Mouse (Mus musculus) mouse embryonic stem cell (cell line): ENCODE data around the gene Ptpn14.

Experiments
- in situ Hi-C, 2 experiments: fragments of 300-500 bp; cut with MboI; formaldehyde crosslinking; loops; 1 replicate in 1 of 2; 3 replicates in 1 of 2; pipeline ENCODE4 v1.14.3; 2019 to 2020; ENCODE audit warnings: low sequenced_read_pairs in 2 of 2, low pct_unique_long_range_greater_than_20kb in 1 of 2, mixed read lengths in 1 of 2; ENCODE audit not compliant: unreplicated experiment in 1 of 2

The Ptpn14 gene

DNA sequence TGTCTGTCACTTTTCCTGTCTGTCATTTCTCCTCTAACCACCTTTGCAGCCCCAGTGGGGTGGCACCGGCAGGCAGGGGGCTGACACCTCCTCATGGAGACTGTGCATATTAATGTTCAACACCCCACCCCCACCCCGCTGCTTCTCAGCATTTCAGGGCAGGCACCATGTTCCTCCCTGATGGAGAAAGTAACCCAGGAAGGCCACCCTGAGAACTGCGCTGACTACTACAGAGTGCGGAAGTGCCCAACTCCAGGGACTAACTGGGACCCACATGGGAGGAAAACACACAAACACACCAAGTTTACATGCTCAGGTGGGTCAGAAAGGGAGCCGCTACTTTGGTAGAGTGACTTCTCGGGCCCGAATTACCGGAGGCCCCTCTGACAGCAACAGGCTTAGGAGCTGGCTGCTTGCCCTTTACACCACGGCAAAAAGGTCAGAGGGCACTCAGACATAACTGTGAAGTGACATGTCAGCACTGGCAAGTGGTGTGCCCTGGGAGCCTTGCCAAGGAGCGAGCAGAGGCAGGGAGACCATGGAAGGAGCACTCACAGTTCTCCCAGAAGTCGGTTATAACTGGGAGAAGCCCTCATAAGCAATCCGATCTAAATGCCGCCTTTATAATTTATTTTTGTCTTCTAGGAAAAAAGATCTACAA lies 182.7 kb downstream of the Ptpn14 start:
- in situ Hi-C loops = no loop called here

GRCm38 (mm10) chr1:189913093-189913760 lies 185.2 kb downstream of the Ptpn14 start:
- in situ Hi-C loops = no loop called here

DNA sequence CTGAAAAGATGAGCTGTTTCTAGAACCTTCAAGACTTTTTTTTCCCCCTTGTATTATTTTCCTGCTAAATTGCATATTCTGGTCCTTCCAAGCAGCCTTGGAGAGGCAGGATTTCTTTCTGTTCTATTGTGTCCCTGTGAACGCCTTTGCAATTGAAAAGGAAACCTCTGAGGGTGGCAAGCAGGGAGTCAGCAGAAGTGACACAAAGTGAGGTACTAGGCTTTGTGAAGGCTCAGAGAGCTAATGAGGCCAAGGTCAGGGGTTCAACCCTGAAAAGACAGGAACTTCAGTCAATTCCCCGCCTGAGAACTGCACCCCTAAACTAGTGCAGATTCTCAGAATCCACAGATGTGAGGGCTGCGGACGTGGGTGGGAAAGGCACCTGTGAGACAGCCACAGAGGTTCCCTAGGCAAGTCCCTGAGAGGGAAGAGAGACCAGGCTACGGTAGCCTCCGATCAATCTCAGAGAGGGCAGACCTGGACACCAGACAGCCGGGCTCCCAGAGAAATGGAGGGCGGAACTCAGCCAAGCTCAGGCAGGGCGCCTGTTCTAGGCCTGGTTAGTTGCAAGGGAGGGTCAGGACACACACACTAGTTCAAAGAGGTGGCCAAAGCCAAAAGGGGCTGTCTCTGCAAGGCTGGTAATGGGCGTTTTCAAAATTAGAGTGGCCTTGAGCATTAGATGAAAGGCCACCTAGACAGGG lies 188.5 kb downstream of the Ptpn14 start:
- in situ Hi-C loops = no loop called here

GRCm38 (mm10) chr1:189917126-189917500 lies 189.0 kb downstream of the Ptpn14 start:
- in situ Hi-C loops = no loop called here

GRCm38 (mm10) chr1:189919756-189920155 lies 191.7 kb downstream of the Ptpn14 start:
- in situ Hi-C loops = loop anchor here (5.0 to 10.0 kb wide), 2 partner anchors 32 to 225 kb away; no protein-coding TSS in a partner anchor

- in situ Hi-C loops = loop anchor here (5.0 to 10.0 kb wide), 2 partner anchors 34 to 226 kb away; no protein-coding TSS in a partner anchor
Measured at GRCm38 (mm10) chr1:189920701-189921567, 192.9 kb downstream of the Ptpn14 start.

DNA sequence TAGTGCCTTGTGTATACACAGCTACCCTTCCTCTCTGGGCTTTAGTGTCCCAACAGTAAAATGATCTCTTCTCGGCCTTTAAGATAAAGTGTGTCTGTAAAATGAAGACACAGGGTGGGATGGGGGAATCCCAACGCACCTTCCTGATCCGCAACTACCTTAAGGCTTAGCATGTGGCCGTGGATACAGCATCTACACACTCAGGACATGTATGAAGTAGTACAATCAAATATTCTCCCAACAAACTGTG lies 193.4 kb downstream of the Ptpn14 start:
- in situ Hi-C loops = loop anchor here (5.0 to 10.0 kb wide), 2 partner anchors 34 to 227 kb away; no protein-coding TSS in a partner anchor

DNA sequence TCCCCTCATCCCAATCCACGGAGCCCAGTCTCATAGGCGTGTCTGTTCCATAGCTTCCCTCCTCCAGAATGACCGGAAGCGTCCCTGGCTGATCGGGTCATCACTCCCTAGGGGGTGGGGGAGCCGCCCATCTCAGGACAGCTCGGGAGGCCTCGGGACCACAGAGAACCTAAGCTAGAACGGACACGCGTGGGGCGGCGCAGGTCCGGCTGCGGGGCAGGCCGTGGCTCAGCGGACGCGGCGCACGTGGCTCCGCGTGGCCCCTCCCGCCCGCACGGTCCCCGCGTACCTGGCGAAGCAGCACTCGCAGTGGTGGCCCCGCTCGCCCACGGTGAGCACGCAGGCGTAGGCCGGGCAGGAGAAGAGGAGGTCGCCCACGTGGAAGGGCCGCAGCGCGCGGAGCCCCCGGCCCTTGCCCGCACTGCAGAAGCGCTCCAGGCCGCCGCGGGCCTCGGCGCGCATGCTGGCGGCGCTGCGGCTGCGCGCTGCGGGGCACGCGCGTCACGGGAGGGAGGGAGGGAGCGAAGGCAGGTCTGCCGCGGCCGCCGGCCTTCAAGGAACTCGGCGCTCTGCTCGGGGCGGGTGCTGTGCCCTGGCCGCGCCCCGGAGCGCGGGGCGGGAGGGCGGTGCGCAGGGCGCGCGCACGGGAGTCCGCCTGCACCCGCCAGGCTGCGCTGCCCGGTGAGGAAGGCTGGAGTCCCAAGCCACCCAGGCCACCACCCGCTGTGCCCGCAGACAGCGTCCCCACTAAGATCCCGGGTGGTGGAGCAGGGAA lies 193.9 kb downstream of the Ptpn14 start, which contains the start of gene Smyd2:
Gene Smyd2 (minus strand): TSS at position 546 of the 775 bp plus-strand sequence.
- in situ Hi-C loops = loop anchor here (5.0 to 10.0 kb wide), 2 partner anchors 35 to 227 kb away; no protein-coding TSS in a partner anchor

DNA sequence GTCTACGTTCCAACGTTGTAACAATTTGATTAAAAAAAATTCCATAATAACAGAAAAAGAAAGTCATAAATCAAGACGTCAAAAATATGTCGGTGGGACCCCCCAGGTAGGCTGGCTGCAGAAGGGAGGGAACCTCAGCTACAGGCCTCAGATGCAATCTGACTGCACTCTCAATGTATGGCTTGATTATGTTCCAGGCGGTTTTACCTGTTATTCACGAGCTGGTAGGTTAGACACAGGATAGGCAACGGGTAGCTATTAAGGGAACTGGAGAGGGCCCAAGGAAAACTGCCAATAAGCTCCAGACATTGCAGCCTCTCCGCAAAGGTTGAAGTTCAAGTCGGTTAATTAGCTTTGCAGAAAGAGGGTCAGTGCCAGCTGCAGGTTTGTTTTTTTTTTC lies 194.7 kb downstream of the Ptpn14 start:
- in situ Hi-C loops = loop anchor here (5.0 to 10.0 kb wide), 2 partner anchors 35 to 228 kb away; no protein-coding TSS in a partner anchor

GRCm38 (mm10) chr1:189923157-189923556 lies 195.1 kb downstream of the Ptpn14 start:
- in situ Hi-C loops = loop anchor here (5.0 to 10.0 kb wide), 2 partner anchors 36 to 228 kb away; no protein-coding TSS in a partner anchor

- in situ Hi-C loops = loop anchor here (5.0 to 10.0 kb wide), 2 partner anchors 37 to 229 kb away; no protein-coding TSS in a partner anchor
Measured at GRCm38 (mm10) chr1:189923871-189924568, 196.0 kb downstream of the Ptpn14 start.

GRCm38 (mm10) chr1:189926279-189926678 lies 198.2 kb downstream of the Ptpn14 start:
- in situ Hi-C loops = loop anchor here in 1 of 2 experiments (10.0 kb wide), 1 partner anchor 231 kb away; no protein-coding TSS in a partner anchor
